Mouse (Mus musculus) stomach, postnatal 0 days (tissue): ENCODE measurements around the gene Ppp2r5a. TPM values are rescaled to one million over a fixed set of nuclear protein-coding genes. Genes with fewer than 3 reads are reported as not detected.

Experiments
- ATAC-seq: fragments of 200-750 bp; cut with Nextera tagmentation; 2 replicates; pipeline ENCODE4 v1.8.0; 2017; ENCODE audit not compliant: low FRiP score, low TSS enrichment
- DNase-seq: peaks from one replicate; pipeline ENCODE4 v3.0.0-alpha.2; 2016; ENCODE audit warnings: low spot score
- H3K27ac ChIP-seq: fragments of 300-500 bp; sonication (generic); replicated peaks from 2 replicates; pipeline ENCODE4 v1.5.1; 2014; ENCODE audit warnings: mild to moderate bottlenecking, control low read depth
- H3K27me3 ChIP-seq: fragments of 300-500 bp; sonication (generic); 2 replicates; pipeline ENCODE4 v1.6.1; 2014; ENCODE audit warnings: low read length; ENCODE audit not compliant: control insufficient read depth, insufficient read depth
- H3K36me3 ChIP-seq: fragments of 300-500 bp; sonication (generic); 2 replicates; pipeline ENCODE4 v1.6.1; 2014; ENCODE audit warnings: low read length, mixed read lengths; ENCODE audit not compliant: control insufficient read depth, insufficient read depth
- H3K4me1 ChIP-seq: fragments of 300-500 bp; sonication (generic); replicated peaks from 2 replicates; pipeline ENCODE4 v1.6.1; 2014; ENCODE audit warnings: antibody characterized with exemption; ENCODE audit not compliant: control insufficient read depth, insufficient read depth
- H3K4me2 ChIP-seq: fragments of 300-500 bp; sonication (generic); replicated peaks from 2 replicates; pipeline ENCODE4 v1.6.1; 2014; ENCODE audit warnings: low read depth, mild to moderate bottlenecking, control low read depth, moderate library complexity
- H3K4me3 ChIP-seq: fragments of 300-500 bp; sonication (generic); 2 replicates; pipeline ENCODE4 v1.5.1; 2014; ENCODE audit warnings: low read depth, low read length, control low read depth
- H3K9ac ChIP-seq: fragments of 300-500 bp; sonication (generic); 2 replicates; pipeline ENCODE4 v1.6.1; 2014; ENCODE audit warnings: mild to moderate bottlenecking, low read length, control low read depth, mixed read lengths
- H3K9me3 ChIP-seq: fragments of 300-500 bp; sonication (generic); 2 replicates; pipeline ENCODE4 v1.6.1; 2016; ENCODE audit warnings: low read length; ENCODE audit not compliant: control insufficient read depth
- CTCF ChIP-seq: IDR thresholded peaks from 2 replicates; pipeline ENCODE4 v1.5.1; 2016; ENCODE audit warnings: antibody characterized with exemption, low read depth, mild to moderate bottlenecking, moderate library complexity
- EP300 ChIP-seq: optimal IDR thresholded peaks from 2 replicates; pipeline ENCODE3; 2016; ENCODE audit warnings: antibody characterized with exemption
- WGBS: fragments of 180-500 bp; shearing (Covaris S2); extraction: QIAGEN DNeasy Blood & Tissue Kit; methylation state at CpG from one replicate; pipeline ENCODE4 v1.1.7; 2014; 5-methylcytosine and 5-hydroxymethylcytosine counted together
- polyA plus RNA-seq: library from polyadenylated mRNA; unstranded; fragments of >200 nt; fragmentation: Nextera tagmentation; extraction: Ambion mirVana; gene quantifications from 2 replicates; pipeline ENCODE4 v1.2.1, GENCODE M21; 2015

Ppp2r5a gene
- polyA plus RNA-seq, 1 experiment from 2014 or later = 28.4 TPM

DNA sequence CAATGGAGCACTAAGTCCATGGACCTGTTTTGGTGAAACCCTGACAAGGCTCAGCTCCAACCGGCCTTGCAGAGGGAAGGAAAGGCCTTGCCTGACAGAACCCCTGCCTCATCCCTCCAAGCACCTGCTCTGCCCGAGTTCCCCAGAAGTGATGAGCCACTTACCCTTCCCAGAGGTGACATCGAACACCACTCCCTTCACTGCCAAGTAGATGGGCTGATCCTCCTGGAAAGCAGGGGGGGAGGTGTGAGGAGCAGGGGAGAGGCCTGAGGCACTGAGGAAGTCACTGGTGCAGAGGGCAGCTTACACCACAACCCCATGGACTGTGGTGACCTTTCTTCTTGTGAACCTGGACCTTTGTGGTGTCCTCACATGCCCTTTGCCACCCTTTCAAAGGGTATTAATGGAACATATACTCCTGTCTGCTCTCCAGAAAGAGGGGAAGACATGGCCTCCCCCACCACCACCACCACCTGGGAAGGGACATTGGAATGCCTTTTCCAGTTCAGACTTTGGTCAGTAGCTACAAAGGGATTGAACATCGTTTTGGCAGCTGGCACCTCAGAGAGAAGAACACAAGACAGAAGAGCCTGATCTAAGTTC lies 91.7 kb downstream of the Ppp2r5a start:
- ATAC-seq (no peak), DNase-seq (no peak)
- no peak overlapping the region for H3K4me3 ChIP-seq
- no peaks in the 10 kb centered on the region for H3K27me3 ChIP-seq
- no peaks in the 10 kb centered on the region for H3K9me3 ChIP-seq
- no peak for TF ChIP-seq EP300
- TF ChIP-seq CTCF = no peak
- no peaks in the 10 kb centered on the region for H3K4me1 ChIP-seq
- H3K4me2 ChIP-seq = no peak overlapping the region
- no peak overlapping the region for H3K27ac ChIP-seq
- 0 out of 2 replicates have a peak, but pooled peaks cover 2% of the 10 kb centered on the region for H3K36me3 ChIP-seq
- WGBS = 72% methylated on average over 4 of the region's 4 CpGs
- no peak overlapping the region for H3K9ac ChIP-seq

DNA sequence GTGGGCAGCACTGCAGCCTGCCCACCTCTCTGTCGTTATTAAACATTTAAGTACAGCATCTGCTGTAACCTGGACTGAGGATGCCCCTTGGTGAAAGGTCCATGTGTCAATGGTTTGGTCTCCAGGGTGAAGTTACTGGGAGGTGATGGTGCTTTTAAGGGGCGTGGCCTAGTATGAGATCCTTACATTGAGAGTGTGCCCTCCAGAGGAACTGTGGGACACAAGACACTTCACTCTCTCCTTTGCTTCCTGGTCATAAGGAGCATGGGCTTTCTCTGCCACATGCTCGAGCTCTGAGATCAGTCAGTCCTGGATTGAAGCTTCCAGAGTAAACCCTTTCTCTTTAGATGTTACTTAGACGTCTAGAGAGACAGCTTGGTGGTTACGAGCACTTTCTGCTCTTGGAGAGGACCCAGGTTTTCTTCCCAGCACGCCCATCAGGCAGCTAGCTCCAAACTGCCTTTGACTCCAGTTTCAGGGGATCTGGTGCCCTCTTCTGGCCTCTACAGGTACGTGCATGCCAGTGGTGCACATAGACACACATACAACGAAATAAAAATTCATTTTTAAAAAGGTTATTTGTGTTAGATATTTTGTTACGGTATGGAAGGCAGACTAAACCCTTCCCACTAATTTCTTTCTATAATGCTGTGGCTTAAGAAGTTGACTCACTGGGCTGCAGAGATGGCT lies 95.2 kb downstream of the Ppp2r5a start:
- Histone ChIP-seq H3K27me3 (no peaks in the 10 kb centered on the region), H3K4me2 (no peak overlapping the region), H3K4me3 (no peak overlapping the region), H3K9ac (no peak overlapping the region), H3K27ac (no peak overlapping the region), H3K4me1 (no peaks in the 10 kb centered on the region), H3K9me3 (no peaks in the 10 kb centered on the region), H3K36me3 (0 out of 2 replicates have a peak, but pooled peaks cover 2% of the 10 kb centered on the region)
- WGBS = 83% methylated on average over 9 of the region's 9 CpGs
- TF ChIP-seq EP300 (no peak), CTCF (peak; percentile 63)
- DNase-seq = no peak
- ATAC-seq = no peak

DNA sequence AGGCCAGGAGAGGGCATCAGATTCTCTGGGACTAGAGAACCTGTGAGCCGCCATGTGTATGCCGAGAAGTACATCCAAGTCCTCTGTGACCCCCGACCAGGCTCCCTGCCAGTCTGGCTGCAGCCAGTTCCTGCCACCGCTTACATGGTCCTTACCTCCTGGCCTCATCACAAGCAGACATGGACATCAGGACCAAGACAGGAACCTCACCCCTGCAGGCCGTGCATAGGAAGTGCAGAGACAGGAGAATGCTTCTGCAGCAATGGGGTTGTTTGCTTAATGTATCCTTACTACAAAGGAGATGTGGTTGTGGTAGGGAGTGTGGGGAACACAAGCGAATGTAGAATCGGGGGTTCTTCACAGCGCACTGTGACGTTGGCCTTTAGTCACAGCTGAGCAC lies 96.8 kb downstream of the Ppp2r5a start:
- ATAC-seq (no peak), DNase-seq (no peak)
- no peak overlapping the region for H3K4me2 ChIP-seq
- no peaks in the 10 kb centered on the region for H3K9me3 ChIP-seq
- no peak overlapping the region for H3K27ac ChIP-seq
- 0 out of 2 replicates have a peak, but pooled peaks cover 2% of the 10 kb centered on the region for H3K36me3 ChIP-seq
- TF ChIP-seq CTCF = peak; percentile 43
- no peak for TF ChIP-seq EP300
- no peaks in the 10 kb centered on the region for H3K4me1 ChIP-seq
- no peak overlapping the region for H3K9ac ChIP-seq
- H3K4me3 ChIP-seq = no peak overlapping the region
- no peaks in the 10 kb centered on the region for H3K27me3 ChIP-seq
- 85% methylated on average over 9 of the region's 9 CpGs for WGBS

DNA sequence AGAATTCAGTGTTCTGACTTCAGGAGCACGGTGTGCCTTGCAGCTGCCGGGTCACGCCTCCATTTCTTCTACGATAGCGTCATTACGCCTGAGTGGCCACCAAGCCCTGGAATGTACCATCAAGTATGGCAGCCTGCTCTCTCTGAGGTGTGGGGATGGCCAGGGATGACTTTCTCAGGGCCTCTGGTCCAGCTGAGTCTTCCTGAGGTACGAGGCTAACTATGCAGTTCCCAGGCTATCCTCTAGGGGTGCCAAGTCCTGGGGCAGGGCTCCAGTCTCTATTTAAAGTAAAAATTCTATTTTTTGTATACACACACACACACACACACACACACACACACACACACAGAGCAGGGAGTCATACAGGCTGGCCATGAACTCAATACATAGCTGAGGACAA lies 97.5 kb downstream of the Ppp2r5a start:
- H3K9ac ChIP-seq = no peak overlapping the region
- H3K9me3 ChIP-seq = no peaks in the 10 kb centered on the region
- H3K27me3 ChIP-seq = no peaks in the 10 kb centered on the region
- 0 out of 2 replicates have a peak, but pooled peaks cover 2% of the 10 kb centered on the region for H3K36me3 ChIP-seq
- ATAC-seq (peak; percentile 28; the same call in 1 of the 2 replicates), DNase-seq (no peak)
- 66% methylated on average over 7 of the region's 7 CpGs for WGBS
- no peak for TF ChIP-seq EP300
- TF ChIP-seq CTCF = peak; percentile 67
- H3K4me1 ChIP-seq = no peaks in the 10 kb centered on the region
- H3K27ac ChIP-seq = no peak overlapping the region
- H3K4me2 ChIP-seq = no peak overlapping the region
- H3K4me3 ChIP-seq = no peak overlapping the region

DNA sequence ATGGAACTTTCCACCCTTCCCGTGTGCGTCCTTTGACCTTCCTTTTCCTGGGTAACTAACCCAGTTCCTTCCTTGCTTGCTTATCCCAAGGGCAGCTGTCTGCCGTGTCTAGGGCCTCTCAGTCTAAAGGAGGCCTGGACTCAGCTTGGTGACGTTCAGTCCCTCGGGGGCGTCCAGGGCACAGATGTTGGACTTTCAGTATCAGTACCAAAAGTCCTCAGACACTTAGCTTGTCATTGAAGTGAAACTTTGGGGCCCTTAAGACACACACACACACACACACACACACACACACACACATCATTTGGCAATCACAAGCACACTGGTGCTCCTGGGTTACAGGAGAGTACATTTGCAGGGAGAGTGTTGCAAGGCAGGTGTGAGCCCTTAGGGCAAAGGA lies 98.9 kb downstream of the Ppp2r5a start:
- H3K4me2 ChIP-seq = no peak overlapping the region
- TF ChIP-seq CTCF = no peak
- TF ChIP-seq EP300 = no peak
- H3K4me1 ChIP-seq = no peaks in the 10 kb centered on the region
- H3K27me3 ChIP-seq = no peaks in the 10 kb centered on the region
- DNase-seq = no peak
- no peak for ATAC-seq
- no peak overlapping the region for H3K4me3 ChIP-seq
- H3K9me3 ChIP-seq = no peaks in the 10 kb centered on the region
- WGBS = 73% methylated on average over 6 of the region's 6 CpGs
- 0 out of 2 replicates have a peak, but pooled peaks cover 2% of the 10 kb centered on the region for H3K36me3 ChIP-seq
- H3K9ac ChIP-seq = no peak overlapping the region
- no peak overlapping the region for H3K27ac ChIP-seq

DNA sequence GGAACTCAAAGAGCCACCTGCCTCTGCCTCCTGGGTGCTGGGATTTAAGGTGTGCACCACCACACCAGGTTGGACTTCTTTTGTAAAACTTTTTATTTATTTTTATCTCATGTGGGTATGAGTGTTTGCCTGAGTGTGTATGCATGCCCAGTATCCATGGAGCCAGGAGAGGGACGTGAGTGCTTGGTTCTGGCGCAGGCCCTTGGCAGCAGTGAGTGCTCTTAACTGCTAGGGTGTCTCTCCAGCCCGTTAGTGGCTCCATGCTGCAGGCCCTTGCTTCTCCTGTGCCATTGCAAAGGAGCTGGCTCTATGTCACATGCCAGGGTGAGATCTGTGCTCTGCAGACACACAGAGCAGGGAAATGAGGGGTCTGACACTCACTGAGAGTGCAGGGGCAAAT lies 99.3 kb downstream of the Ppp2r5a start:
- Histone ChIP-seq H3K27me3 (no peaks in the 10 kb centered on the region), H3K27ac (no peak overlapping the region), H3K4me1 (no peaks in the 10 kb centered on the region), H3K9ac (no peak overlapping the region), H3K4me2 (no peak overlapping the region), H3K36me3 (0 out of 2 replicates have a peak, but pooled peaks cover 2% of the 10 kb centered on the region), H3K4me3 (no peak overlapping the region), H3K9me3 (no peaks in the 10 kb centered on the region)
- DNase-seq (no peak), ATAC-seq (no peak)
- 70% methylated on average over 3 of the region's 3 CpGs for WGBS
- TF ChIP-seq CTCF (no peak), EP300 (no peak)

Other genes with a start within 250 kb of the Ppp2r5a start
- 0.04 TPM in 1 of 2 replicates, not detected in the other for gene Fam71a, start 238.5 kb downstream of the Ppp2r5a start, polyA plus RNA-seq
- gene Atf3, start 185.2 kb downstream of the Ppp2r5a start, polyA plus RNA-seq = 6.5 and 11.1 TPM in 2 replicates
- gene Nenf, start 85.1 kb downstream of the Ppp2r5a start, polyA plus RNA-seq = 117 and 120 TPM in 2 replicates
- gene Tmem206, start 77.4 kb downstream of the Ppp2r5a start, polyA plus RNA-seq = 6.7 and 6.8 TPM in 2 replicates
- gene Dtl, start 172.3 kb upstream of the Ppp2r5a start, polyA plus RNA-seq = 7.5 and 8.6 TPM in 2 replicates
- 15.1 and 15.8 TPM in 2 replicates for gene Ints7, start 172.4 kb upstream of the Ppp2r5a start, polyA plus RNA-seq